Mouse (Mus musculus) small intestine, adult 2 months (tissue): Measurements from ENCODE around the gene Tbl2.

ENCODE experiments used
- CTCF ChIP-seq: fragments of 200-500 bp; IDR thresholded peaks from 2 replicates; pipeline ENCODE4 v1.5.1; 2012; ENCODE audit warnings: low read depth, mild to moderate bottlenecking, control low read depth, inconsistent platforms, low read length, moderate library complexity, mixed read lengths; ENCODE audit not compliant: insufficient replicate concordance, insufficient read length; ENCODE audit errors: extremely low read depth
- POLR2A ChIP-seq: fragments of 200-500 bp; IDR thresholded peaks from 2 replicates; pipeline ENCODE4 v1.6.1; 2012; ENCODE audit warnings: low read depth, mild to moderate bottlenecking, control low read depth, inconsistent platforms, low read length, moderate library complexity

GRCm38 (mm10) chr5:135180796-135181195 is 31.3 kb downstream of the Tbl2 start:
- no peak for TF ChIP-seq POLR2A
- TF ChIP-seq CTCF: no peak
